Mouse (Mus musculus) ES-Bruce4 (cell line): Measurements from ENCODE around the gene Bola3. TPM values are rescaled to one million over a fixed set of nuclear protein-coding genes. Genes with fewer than 3 reads are reported as not detected.
"Not testable (repeated sequence)": the region's sequence is repeated elsewhere in the genome, so short reads cannot be mapped to it uniquely, and the experiment has no call there.

Source experiments
- H3K27ac ChIP-seq: 2 replicates; pipeline ENCODE4 v1.5.1; 2012; ENCODE audit warnings: low read length, inconsistent platforms; ENCODE audit not compliant: insufficient read depth
- H3K27me3 ChIP-seq: 2 replicates; pipeline ENCODE4 v1.6.1; 2012; ENCODE audit warnings: mild to moderate bottlenecking, low read length, inconsistent platforms; ENCODE audit not compliant: control insufficient read depth, poor library complexity, insufficient read depth, severe bottlenecking
- H3K36me3 ChIP-seq: 2 replicates; pipeline ENCODE4 v1.6.1; 2012; ENCODE audit warnings: inconsistent platforms, mild to moderate bottlenecking, low read length, moderate library complexity; ENCODE audit not compliant: control insufficient read depth, poor library complexity, insufficient read depth, severe bottlenecking
- H3K4me1 ChIP-seq: one replicate; pipeline ENCODE4 v1.8.1; 2011; ENCODE audit warnings: low read length; ENCODE audit not compliant: control insufficient read depth, insufficient read depth
- H3K4me3 ChIP-seq: 2 replicates; pipeline ENCODE4 v1.5.1; 2011; ENCODE audit warnings: low read depth, mild to moderate bottlenecking, low read length
- H3K9ac ChIP-seq: 2 replicates; pipeline ENCODE4 v1.6.1; 2012; ENCODE audit warnings: low read depth, mild to moderate bottlenecking, inconsistent platforms; ENCODE audit not compliant: poor library complexity, severe bottlenecking
- H3K9me3 ChIP-seq: replicated peaks from 2 replicates; pipeline ENCODE4 v1.6.1; 2012; ENCODE audit warnings: mild to moderate bottlenecking, low read length, inconsistent platforms; ENCODE audit not compliant: control insufficient read depth, poor library complexity, insufficient read depth, severe bottlenecking
- CTCF ChIP-seq: IDR thresholded peaks from one replicate; pipeline ENCODE4 v1.8.1; 2011; ENCODE audit warnings: low read depth, low read length
- EP300 ChIP-seq: IDR thresholded peaks from 2 replicates; pipeline ENCODE4 v1.6.1; 2011; ENCODE audit warnings: low read depth, low read length; ENCODE audit not compliant: insufficient read depth
- POLR2A ChIP-seq: IDR thresholded peaks from one replicate; pipeline ENCODE4 v1.8.1; 2011; ENCODE audit warnings: low read length; ENCODE audit not compliant: insufficient read depth
- polyA plus RNA-seq: library from polyadenylated mRNA; stranded (reverse); fragments of >200 nt; gene quantifications from 2 replicates; pipeline ENCODE4 v1.2.4, GENCODE M21; 2011; ENCODE audit warnings: low read depth; ENCODE audit not compliant: missing spikeins, insufficient read depth, insufficient read length

Bola3 gene
- polyA plus RNA-seq, 1 experiment = 38.1 TPM

DNA sequence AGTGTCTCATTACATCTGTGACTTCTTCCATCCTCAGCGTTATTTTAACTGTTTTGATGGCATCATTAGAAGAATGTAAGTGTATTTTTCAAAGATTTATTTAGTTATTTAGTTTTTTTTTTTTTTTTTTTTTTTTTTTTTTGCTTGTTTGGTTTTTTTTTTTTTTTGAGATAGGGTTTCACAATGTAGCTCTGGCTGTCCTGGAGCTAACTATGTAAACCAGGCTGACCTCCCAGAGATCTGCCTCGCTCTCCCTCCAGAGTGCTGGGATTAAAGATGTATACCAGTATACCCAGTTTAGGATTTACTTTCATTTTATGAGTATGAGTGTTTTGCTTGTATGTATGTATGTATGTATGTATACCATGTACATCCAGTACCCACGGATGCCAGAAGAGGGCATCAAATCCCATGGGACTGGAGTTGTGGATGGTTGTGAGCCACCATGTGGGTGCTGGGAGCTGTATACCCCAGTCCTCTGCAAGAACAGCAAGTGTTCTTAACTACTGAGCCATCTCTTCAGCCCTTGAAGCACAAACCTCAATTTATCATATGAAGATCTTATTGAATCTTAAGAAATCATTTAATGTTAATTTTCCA is 21.3 kb upstream of the Bola3 start:
- Histone ChIP-seq H3K9ac (no peak overlapping the region), H3K4me1 (no peaks in the 10 kb centered on the region), H3K27ac (no peak overlapping the region), H3K4me3 (no peak overlapping the region), H3K9me3 (no peaks in the 10 kb centered on the region), H3K27me3 (no peaks in the 10 kb centered on the region), H3K36me3 (peaks cover 31% of the 10 kb centered on the region)
- no peak for TF ChIP-seq CTCF
- TF ChIP-seq POLR2A = no peak
- no peak for TF ChIP-seq EP300

DNA sequence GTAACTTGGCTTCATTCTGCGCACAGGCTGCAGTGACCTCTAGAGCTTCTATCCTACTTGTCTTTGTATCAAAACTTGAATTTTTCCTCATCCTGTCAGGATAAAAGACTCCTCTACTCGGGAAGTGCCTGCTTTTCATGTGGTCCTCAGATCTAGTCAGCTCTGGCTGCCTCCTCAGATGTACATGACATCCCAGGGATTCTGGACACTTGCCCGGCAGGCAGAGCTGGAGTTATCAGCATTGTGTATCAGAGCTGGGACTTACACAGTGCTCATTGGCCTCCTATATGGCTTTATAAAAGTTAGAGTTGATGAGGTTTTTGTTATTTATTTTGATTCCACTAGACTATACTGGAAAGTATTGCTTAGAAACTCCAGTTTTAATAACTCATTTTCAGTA is 7.6 kb upstream of the Bola3 start:
- TF ChIP-seq CTCF (no peak), EP300 (no peak), POLR2A (no peak)
- Histone ChIP-seq H3K4me1 (no peaks in the 10 kb centered on the region), H3K9me3 (no peaks in the 10 kb centered on the region), H3K27me3 (no peaks in the 10 kb centered on the region), H3K36me3 (peaks cover 38% of the 10 kb centered on the region), H3K9ac (no peak overlapping the region), H3K4me3 (no peak overlapping the region), H3K27ac (no peak overlapping the region)

- Histone ChIP-seq H3K36me3 (peaks cover 36% of the 10 kb centered on the region), H3K9ac (no peak overlapping the region), H3K4me1 (no peaks in the 10 kb centered on the region), H3K9me3 (no peaks in the 10 kb centered on the region), H3K4me3 (no peak overlapping the region), H3K27me3 (no peaks in the 10 kb centered on the region), H3K27ac (no peak overlapping the region)
- TF ChIP-seq CTCF (no peak), EP300 (no peak), POLR2A (no peak)
Observed at GRCm38 (mm10) chr6:83342957-83343356, 6.0 kb upstream of the Bola3 start.

DNA sequence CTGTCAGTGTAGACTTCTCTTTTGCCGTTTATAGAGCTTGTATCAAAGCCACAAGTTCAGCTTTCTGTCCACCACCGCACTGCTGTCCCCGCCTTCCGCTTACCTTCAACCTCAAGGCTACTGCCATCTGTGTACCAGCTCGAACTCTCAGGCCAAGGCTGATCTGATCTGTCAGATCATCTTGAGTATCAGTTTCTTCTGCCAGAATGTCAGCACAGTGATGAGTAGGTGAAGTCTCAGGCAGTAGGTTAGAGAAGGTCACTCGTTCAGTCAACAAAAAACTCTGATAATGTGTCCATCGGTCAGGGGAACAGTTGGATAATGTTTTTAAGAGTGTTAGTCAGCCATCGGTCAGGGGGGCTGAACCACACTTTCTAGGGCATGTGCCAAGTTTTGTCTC is 3.7 kb upstream of the Bola3 start:
- H3K4me3 ChIP-seq, H3K4me1 ChIP-seq, H3K27me3 ChIP-seq, H3K9ac ChIP-seq, H3K27ac ChIP-seq, H3K9me3 ChIP-seq: not testable (repeated sequence)
- peaks cover 22% of the 10 kb centered on the region for H3K36me3 ChIP-seq

- Histone ChIP-seq H3K27me3 (no peaks in the 10 kb centered on the region), H3K4me1 (peaks cover 3% of the 10 kb centered on the region), H3K4me3 (no peak overlapping the region), H3K36me3 (peaks cover 1% of the 10 kb centered on the region), H3K9ac (no peak overlapping the region), H3K27ac (no peak overlapping the region; the same call in 1 of the 2 replicates), H3K9me3 (no peaks in the 10 kb centered on the region)
- TF ChIP-seq EP300 = no peak
- no peak for TF ChIP-seq CTCF
- no peak for TF ChIP-seq POLR2A
Observed at GRCm38 (mm10) chr6:83347916-83348315, 1.0 kb upstream of the Bola3 start.

DNA sequence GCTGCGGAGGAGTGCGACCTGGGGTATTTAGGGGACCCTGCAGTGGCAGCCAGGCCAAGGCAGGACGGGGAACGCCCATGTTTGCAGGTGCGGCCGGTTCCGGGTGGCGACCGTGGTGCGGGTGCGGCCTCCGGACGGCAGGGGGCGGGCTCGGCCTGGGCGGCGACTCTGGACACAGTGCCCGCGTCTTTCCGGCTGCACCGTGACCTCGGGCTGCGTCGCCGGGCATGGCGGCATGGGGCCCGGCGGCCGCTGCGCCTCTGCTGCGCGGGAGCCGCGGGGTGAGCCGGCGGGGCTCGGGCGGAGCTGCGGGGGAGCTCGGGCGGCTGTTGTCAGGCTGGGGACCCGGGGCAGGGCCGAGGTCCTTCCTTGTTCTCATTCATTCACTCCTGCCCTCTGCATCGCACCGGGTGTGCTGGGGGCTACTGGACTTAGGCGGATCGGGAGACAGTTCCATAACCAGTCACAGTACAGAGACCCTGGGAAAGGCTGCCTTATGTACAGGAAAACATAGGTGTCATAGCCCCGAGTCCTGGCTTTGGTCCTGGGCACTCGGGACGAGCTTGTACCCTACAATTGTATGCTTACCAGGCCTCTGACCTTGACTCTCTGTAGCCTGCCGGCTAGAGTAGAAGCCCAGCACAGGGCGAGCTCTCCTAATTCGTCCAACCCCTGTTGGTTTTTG is 469 bp downstream of the Bola3 start:
- peaks cover 3% of the 10 kb centered on the region for H3K4me1 ChIP-seq
- H3K9ac ChIP-seq = peak overlapping the region; percentile 89
- TF ChIP-seq CTCF (peak; percentile 72), POLR2A (no peak), EP300 (no peak)
- H3K27me3 ChIP-seq = no peaks in the 10 kb centered on the region
- no peaks in the 10 kb centered on the region for H3K9me3 ChIP-seq
- H3K4me3 ChIP-seq = peak overlapping the region; percentile 91
- H3K27ac ChIP-seq = peak overlapping the region; percentile 52; the same call in 1 of the 2 replicates
- H3K36me3 ChIP-seq = no peaks in the 10 kb centered on the region
